Comparison of ENCODE assay signal across 8 mouse cellular contexts in genomic region chr10:109011226-109012165, GRCm38 (mm10). TPM values are rescaled to one million over a fixed set of nuclear protein-coding genes. Genes with fewer than 3 reads are reported as not detected.
DNase-seq lines count a peak whose midpoint lies in the region; ATAC-seq and TF ChIP-seq lines count a peak whose summit lies in the region.

No protein-coding gene starts in this region.

- no peak overlapping the region for H3K27ac ChIP-seq in embryonic facial prominence, embryonic 11.5 days (replicated peaks; ENCODE audit: low read depth, low read length)
- no peak overlapping the region for H3K27ac ChIP-seq in heart, postnatal 0 days (ENCODE audit: low read depth)
- H3K27ac ChIP-seq in midbrain, embryonic 11.5 days (ENCODE audit: low read depth, low read length) = no peak overlapping the region
- no peak overlapping the region for H3K27ac ChIP-seq in stomach, embryonic 16.5 days (ENCODE audit: low read length)

- DNase-seq in CD4-positive helper T cell, adult 2 months (ENCODE audit: low read depth, low spot score) = peak; percentile 11
- DNase-seq in adrenal gland, adult (ENCODE audit: inconsistent age in 2 of 2, low spot score in 1 of 2) = peak; percentile 27 to 64
- DNase-seq in embryonic facial prominence, embryonic 11.5 days (ENCODE audit: low spot score) = peak; percentile 44
- DNase-seq in heart, postnatal 0 days (ENCODE audit: low spot score) = no peak
- DNase-seq in layer of hippocampus, postnatal 14 days (ENCODE audit: low spot score in 2 of 2) = peak; percentile 40 to 41
- peak; percentile 95 for DNase-seq in midbrain, embryonic 11.5 days (ENCODE audit: low spot score, missing footprints)

- no peaks in the 10 kb centered on the region for H3K9me3 ChIP-seq in embryonic facial prominence, embryonic 11.5 days (replicated peaks; ENCODE audit: control insufficient read depth, low read length)
- H3K9me3 ChIP-seq in heart, postnatal 0 days (replicated peaks; ENCODE audit: control insufficient read depth, low read length) = no peaks in the 10 kb centered on the region
- no peaks in the 10 kb centered on the region for H3K9me3 ChIP-seq in midbrain, embryonic 11.5 days (ENCODE audit: control insufficient read depth, low read length)
- H3K9me3 ChIP-seq in stomach, embryonic 16.5 days (replicated peaks; ENCODE audit: control insufficient read depth, low read length) = no peaks in the 10 kb centered on the region

- no peak for TF ChIP-seq CTCF in heart, postnatal 0 days (IDR thresholded peaks at IDR 0.05; ENCODE audit: low read depth)

- no peaks in the 10 kb centered on the region for H3K27me3 ChIP-seq in embryonic facial prominence, embryonic 11.5 days (ENCODE audit: control insufficient read depth, insufficient read depth, low read length)
- peaks cover 31% of the 10 kb centered on the region for H3K27me3 ChIP-seq in heart, postnatal 0 days (ENCODE audit: control insufficient read depth, insufficient read depth, low read length)
- H3K27me3 ChIP-seq in midbrain, embryonic 11.5 days (ENCODE audit: control insufficient read depth, insufficient read depth, low read length) = no peaks in the 10 kb centered on the region; the same call in 1 of the 2 replicates
- peaks cover 16% of the 10 kb centered on the region for H3K27me3 ChIP-seq in stomach, embryonic 16.5 days (ENCODE audit: control insufficient read depth, insufficient read depth, low read length)

- peak overlapping the region; percentile 19; the same call in 1 of the 2 replicates for H3K9ac ChIP-seq in embryonic facial prominence, embryonic 11.5 days (replicated peaks; ENCODE audit: low read length)
- no peak overlapping the region for H3K9ac ChIP-seq in heart, postnatal 0 days (replicated peaks; ENCODE audit: low read depth, low read length)
- peak overlapping the region; percentile 36 for H3K9ac ChIP-seq in midbrain, embryonic 11.5 days (ENCODE audit: low read length)
- H3K9ac ChIP-seq in stomach, embryonic 16.5 days (ENCODE audit: low read length) = peak overlapping the region; percentile 43

- peak; percentile 71 for ATAC-seq in embryonic facial prominence, embryonic 11.5 days (replicated peaks; ENCODE audit: insufficient number of reproducible peaks, low FRiP score, low TSS enrichment, low read depth)
- peak; percentile 39; the same call in 1 of the 2 replicates for ATAC-seq in heart, postnatal 0 days (ENCODE audit: insufficient read depth, low read depth)
- ATAC-seq in midbrain, embryonic 11.5 days (ENCODE audit: low FRiP score) = peak; percentile 59
- ATAC-seq in stomach, embryonic 16.5 days (ENCODE audit: insufficient read depth, low FRiP score) = peak; percentile 78; the same call in 1 of the 2 replicates
- no peak for ATAC-seq in erythroblast, adult 5-6 weeks (replicated peaks; ENCODE audit: low FRiP score, poor library complexity, severe bottlenecking)

- H3K4me2 ChIP-seq in embryonic facial prominence, embryonic 11.5 days (ENCODE audit: low read depth, low read length) = peak overlapping the region; percentile 97
- H3K4me2 ChIP-seq in heart, postnatal 0 days (ENCODE audit: low read depth, low read length) = peak overlapping the region; percentile 76
- H3K4me2 ChIP-seq in midbrain, embryonic 11.5 days = peak overlapping the region; percentile 73
- peak overlapping the region; percentile 96 for H3K4me2 ChIP-seq in stomach, embryonic 16.5 days (ENCODE audit: low read depth, low read length)

- no peak for TF ChIP-seq EP300 in heart, postnatal 0 days (IDR thresholded peaks at IDR 0.05; ENCODE audit: low read depth)

- H3K4me1 ChIP-seq in embryonic facial prominence, embryonic 11.5 days (ENCODE audit: control insufficient read depth, insufficient read depth, low read length) = no peaks in the 10 kb centered on the region
- peaks cover 17% of the 10 kb centered on the region; the same call in 1 of the 2 replicates for H3K4me1 ChIP-seq in heart, postnatal 0 days (ENCODE audit: control insufficient read depth, insufficient read depth)
- H3K4me1 ChIP-seq in midbrain, embryonic 11.5 days (ENCODE audit: control insufficient read depth, insufficient read depth, low read length) = peaks cover 10% of the 10 kb centered on the region; the same call in 1 of the 2 replicates
- peaks cover 11% of the 10 kb centered on the region for H3K4me1 ChIP-seq in stomach, embryonic 16.5 days (ENCODE audit: control insufficient read depth, insufficient read depth, low read length)

- H3K4me3 ChIP-seq in embryonic facial prominence, embryonic 11.5 days (ENCODE audit: low read depth, low read length) = peak overlapping the region; percentile 56
- peak overlapping the region; percentile 38 for H3K4me3 ChIP-seq in heart, postnatal 0 days (ENCODE audit: low read depth, low read length)
- peak overlapping the region; percentile 47 for H3K4me3 ChIP-seq in midbrain, embryonic 11.5 days (ENCODE audit: low read depth, low read length)
- peak overlapping the region; percentile 47 for H3K4me3 ChIP-seq in stomach, embryonic 16.5 days (replicated peaks; ENCODE audit: low read length)

- no peaks in the 10 kb centered on the region for H3K36me3 ChIP-seq in embryonic facial prominence, embryonic 11.5 days (replicated peaks; ENCODE audit: control insufficient read depth, insufficient read depth, low read depth, low read length)
- no peaks in the 10 kb centered on the region for H3K36me3 ChIP-seq in heart, postnatal 0 days (replicated peaks; ENCODE audit: control insufficient read depth, insufficient read depth, low read length)
- no peaks in the 10 kb centered on the region for H3K36me3 ChIP-seq in midbrain, embryonic 11.5 days (ENCODE audit: control insufficient read depth, insufficient read depth, low read length)
- no peaks in the 10 kb centered on the region for H3K36me3 ChIP-seq in stomach, embryonic 16.5 days (ENCODE audit: control insufficient read depth, insufficient read depth, low read length)

- WGBS in embryonic facial prominence, embryonic 11.5 days = under 1% methylated on average over 29 of the region's 29 CpGs
- WGBS in heart, postnatal 0 days = 3% methylated on average over 28 of the region's 29 CpGs
- 2% methylated on average over 27 of the region's 29 CpGs for WGBS in midbrain, embryonic 11.5 days
- WGBS in stomach, embryonic 16.5 days = 2% methylated on average over 28 of the region's 29 CpGs

RNA-seq across cellular contexts. Expression of gene Syt1, which starts 0.7 kb away (rescaled TPM):
- 7.1 and 8.3 TPM in 2 replicates for polyA plus RNA-seq in embryonic facial prominence, embryonic 11.5 days (2014; fragmentation: Nextera tagmentation; extraction: Ambion mirVana)
- total RNA-seq in heart, postnatal 0 days (2014; rRNA removed; ENCODE audit: low replicate concordance) = not detected in 2 replicates
- polyA plus RNA-seq in heart, postnatal 0 days (2015; fragmentation: Nextera tagmentation; extraction: Ambion mirVana) = 0.08 and 0.15 TPM in 2 replicates
- total RNA-seq in layer of hippocampus, postnatal 14 days (2021) = 100 to 1,000 TPM; 865 to 924 TPM
- 18.8 and 21.5 TPM in 2 replicates for polyA plus RNA-seq in midbrain, embryonic 11.5 days (2014; fragmentation: Nextera tagmentation; extraction: Ambion mirVana)
- polyA plus RNA-seq in stomach, embryonic 16.5 days (2015; fragmentation: Nextera tagmentation; extraction: Ambion mirVana) = 7.5 and 8.6 TPM in 2 replicates
- not detected in 2 replicates for total RNA-seq in erythroblast, adult 5-6 weeks (2015; ENCODE audit: low replicate concordance)
- total RNA-seq in erythroblast, adult 5-6 weeks (2017; ENCODE audit: low replicate concordance) = not detected in 2 replicates
